Mouse (Mus musculus): ENCODE measurements around the gene Napsa.

- no peak for TF ChIP-seq EP300 (optimal IDR thresholded peaks at IDR 0.05)
- no peak for TF ChIP-seq CTCF (IDR thresholded peaks at IDR 0.05; ENCODE audit: low read depth)
These were observed 18.5 kb downstream of the Napsa start, which contains the start of gene Kcnc3 for GRCm38 (mm10) chr7:44590402-44591347.

Measured in stomach, postnatal 0 days (tissue).